Comparison of ENCODE assay signal across 15 mouse cellular contexts in genomic region chr7:128105246-128105645, GRCm38 (mm10). TPM values are rescaled to one million over a fixed set of nuclear protein-coding genes. Genes with fewer than 3 reads are reported as not detected.
A peak's percentile ranks its signal among the peaks of the same experiment; 100 is the strongest.
DNase-seq lines count a peak whose midpoint lies in the region; TF ChIP-seq lines count a peak whose summit lies in the region.
"Had no signal": no experiment of that assay in that cellular context is flagged by ENCODE, and none has a peak within 500 bp of the region (broad histone marks: within the 10 kb centered on the region; RNA-seq: fewer than 3 reads in every experiment).

No protein-coding gene starts in this region.

- no peak for DNase-seq in heart, adult 2 months
- no peak for DNase-seq in heart, postnatal 10 days
- peak; percentile 76 for DNase-seq in CD4-positive helper T cell, adult 2 months (ENCODE audit: low read depth, low spot score)
- peak; percentile 32 to 35 for DNase-seq in layer of hippocampus, postnatal 36 days
- DNase-seq in adipocyte (ENCODE audit: low spot score) (no peak), MN1 (ENCODE audit: low spot score) (no peak)
- DNase-seq in kidney, adult 8-10 months: no peak
- DNase-seq: cerebellum, postnatal 25 days; kidney, adult 2 months had no signal

- H3K36me3 ChIP-seq in heart, adult 2 months (ENCODE audit: control insufficient read depth, insufficient read depth, low read length): no peaks in the 10 kb centered on the region
- H3K36me3 ChIP-seq: forebrain, embryonic 12.5 days had no signal

- no peak overlapping the region for H3K9ac ChIP-seq in heart, adult 2 months (ENCODE audit: low read depth, low read length)
- H3K9ac ChIP-seq: forebrain, embryonic 12.5 days had no signal

- peak; percentile 36 for TF ChIP-seq CTCF in heart, adult 2 months (IDR thresholded peaks at IDR 0.05)
- TF ChIP-seq CTCF in cortical plate, adult 2 months (IDR thresholded peaks at IDR 0.05; ENCODE audit: extremely low read depth, insufficient read depth, low read length): peak; percentile 54

- no peaks in the 10 kb centered on the region for H3K79me2 ChIP-seq in heart, adult 2 months (replicated peaks; ENCODE audit: control insufficient read depth, insufficient read depth, low read length)

- no peak for TF ChIP-seq POLR2A in heart, adult 2 months (IDR thresholded peaks at IDR 0.05; ENCODE audit: insufficient read depth, low read depth, low read length)
- no peak for TF ChIP-seq POLR2A in cortical plate, adult 2 months (IDR thresholded peaks at IDR 0.05; ENCODE audit: extremely low read depth, insufficient read depth, low read length)

- 42% methylated on average over 4 of the region's 4 CpGs for WGBS in heart, adult 2 months

- no peaks in the 10 kb centered on the region for H3K27me3 ChIP-seq in heart, adult 2 months (ENCODE audit: control insufficient read depth, insufficient read depth, low read length)
- H3K27me3 ChIP-seq: forebrain, embryonic 12.5 days had no signal

- no peak overlapping the region for H3K27ac ChIP-seq in heart, adult 2 months
- no peak overlapping the region for H3K27ac ChIP-seq in cortical plate, adult 2 months (ENCODE audit: insufficient read depth, low read length)
- H3K27ac ChIP-seq: forebrain, embryonic 12.5 days had no signal

- no peak overlapping the region for H3K4me3 ChIP-seq in heart, adult 2 months
- no peak overlapping the region for H3K4me3 ChIP-seq in cortical plate, adult 2 months (ENCODE audit: insufficient read depth, low read length)
- H3K4me3 ChIP-seq: forebrain, embryonic 12.5 days had no signal

- intact Hi-C loops in heart, adult 2 months (cut with DNase I): no loop called here
- intact Hi-C loops in heart, postnatal 10 days (cut with DNase I): loop anchor here (2.0 to 10.0 kb wide), 2 partner anchors 104 to 240 kb away; no protein-coding TSS in a partner anchor

- TF ChIP-seq EP300 in heart, adult 2 months (IDR thresholded peaks at IDR 0.05; ENCODE audit: insufficient read depth, low read depth, low read length): no peak

- no peaks in the 10 kb centered on the region for H3K4me1 ChIP-seq in heart, adult 2 months (ENCODE audit: control insufficient read depth, insufficient read depth, low read length)
- H3K4me1 ChIP-seq in cortical plate, adult 2 months (ENCODE audit: control insufficient read depth, insufficient read depth, low read length): no peaks in the 10 kb centered on the region
- H3K4me1 ChIP-seq: forebrain, embryonic 12.5 days had no signal

RNA-seq across cellular contexts. Expression of gene Itgax, which starts 24.1 kb away (rescaled TPM):
- total RNA-seq in heart, adult 2 months (2021): under 1 TPM; 0.23 to 0.37 TPM
- 0.35 and 1.2 TPM in 2 replicates for polyA plus RNA-seq in heart, adult 2 months (2012; rRNA removed)
- under 1 TPM; 0.12 to 0.22 TPM for total RNA-seq in heart, postnatal 10 days (2021)
- polyA plus RNA-seq in cortical plate, adult 2 months (2012; rRNA removed): 0.21 and 0.23 TPM in 2 replicates
- under 1 TPM; 0.12 to 0.33 TPM for total RNA-seq in layer of hippocampus, postnatal 36 days (2021)

RNA-seq across cellular contexts. Expression of gene Gm49368, which starts 42.8 kb away (rescaled TPM):
- under 1 TPM in 1 of 2 experiments, not detected in 1; 0.23 TPM for total RNA-seq in heart, adult 2 months (2021)
- polyA plus RNA-seq in heart, adult 2 months (2012; rRNA removed): not detected in 2 replicates
- total RNA-seq in heart, postnatal 10 days (2021): not detected
- polyA plus RNA-seq in cortical plate, adult 2 months (2012; rRNA removed): 0.02 and 0.10 TPM in 2 replicates
- total RNA-seq in layer of hippocampus, postnatal 36 days (2021): not detected
- total RNA-seq: liver, adult 2 months; megakaryocyte-erythroid progenitor cell, adult 5-6 weeks had no signal
- polyA plus RNA-seq: forebrain, embryonic 12.5 days; heart, embryonic 14.5 days; kidney, adult 2 months had no signal

RNA-seq across cellular contexts. Expression of gene Itgam, which starts 42.8 kb away (rescaled TPM):
- total RNA-seq in heart, adult 2 months (2021): 1 to 10 TPM; 6.7 to 7.0 TPM
- 4.2 and 7.6 TPM in 2 replicates for polyA plus RNA-seq in heart, adult 2 months (2012; rRNA removed)
- total RNA-seq in heart, postnatal 10 days (2021): 1 to 10 TPM; 2.5 to 3.9 TPM
- 15.2 and 15.4 TPM in 2 replicates for polyA plus RNA-seq in cortical plate, adult 2 months (2012; rRNA removed)
- 10 to 100 TPM in 1 of 2 experiments, 1 to 10 TPM in 1; 9.1 to 12.0 TPM for total RNA-seq in layer of hippocampus, postnatal 36 days (2021)

RNA-seq across cellular contexts. Expression of gene Itgad, which starts 48.9 kb away (rescaled TPM):
- total RNA-seq in heart, adult 2 months (2021): under 1 TPM in 1 of 2 experiments, not detected in 1; 0.39 TPM
- 0.21 TPM in 1 of 2 replicates, not detected in the other for polyA plus RNA-seq in heart, adult 2 months (2012; rRNA removed)
- total RNA-seq in heart, postnatal 10 days (2021): not detected
- 0.67 and 0.87 TPM in 2 replicates for polyA plus RNA-seq in cortical plate, adult 2 months (2012; rRNA removed)
- under 1 TPM; 0.20 to 0.25 TPM for total RNA-seq in layer of hippocampus, postnatal 36 days (2021)
- polyA plus RNA-seq: forebrain, embryonic 12.5 days; stomach, embryonic 16.5 days had no signal

Comparison
In these comparisons a context has a peak if more than half of its experiments do, and no peak if none do; other contexts are left out.
1. DNase-seq: peak in CD4-positive helper T cell, adult 2 months (single experiment) and layer of hippocampus, postnatal 36 days (2 of 2); none in heart, adult 2 months (0 of 2), heart, postnatal 10 days (0 of 2), adipocyte (single experiment), MN1 (single experiment) and kidney, adult 8-10 months (0 of 2).